Mouse (Mus musculus) MEL (cell line): ENCODE measurements around the gene Guca1a. TPM values are rescaled to one million over a fixed set of nuclear protein-coding genes. Genes with fewer than 3 reads are reported as not detected.

Source experiments
- DNase-seq: peaks from one replicate; pipeline ENCODE4 v3.0.0; 2011; ENCODE audit warnings: low read depth, low spot score
- H3K27ac ChIP-seq: 2 replicates; pipeline ENCODE4 v1.5.1; 2012; ENCODE audit warnings: low read depth, mild to moderate bottlenecking, control low read depth, low read length, moderate library complexity; ENCODE audit not compliant: control insufficient read depth
- H3K27me3 ChIP-seq, 2 experiments: fragments of 150-350 bp in 1 of 2; sonication (generic) in 1 of 2; 2 replicates each; pipeline ENCODE4 v1.6.1; 2012; ENCODE audit warnings: low read length in 2 of 2, mild to moderate bottlenecking in 2 of 2, improper control_type of control experiment in 1 of 2, moderate library complexity in 1 of 2; ENCODE audit not compliant: insufficient read depth in 2 of 2, control insufficient read depth in 1 of 2
- H3K36me3 ChIP-seq, 2 experiments: 2 replicates each; pipeline ENCODE4 v1.6.1; 2012 to 2014; ENCODE audit warnings: low read length in 2 of 2, improper control_type of control experiment in 1 of 2, inconsistent platforms in 1 of 2, mild to moderate bottlenecking in 1 of 2; ENCODE audit not compliant: insufficient read depth in 2 of 2, control insufficient read depth in 1 of 2
- H3K4me1 ChIP-seq, 2 experiments: fragments of 150-350 bp in 1 of 2; sonication (generic) in 1 of 2; 2 replicates each; pipeline ENCODE4 v1.6.1; 2012; ENCODE audit warnings: low read length in 2 of 2, improper control_type of control experiment in 1 of 2, mild to moderate bottlenecking in 1 of 2; ENCODE audit not compliant: insufficient read depth in 2 of 2, control insufficient read depth in 1 of 2
- H3K4me3 ChIP-seq, 2 experiments: fragments of 150-350 bp in 1 of 2; sonication (generic) in 1 of 2; 2 replicates each; pipeline ENCODE4 v1.5.1; 2012; ENCODE audit warnings: low read depth in 2 of 2, low read length in 2 of 2, mild to moderate bottlenecking in 2 of 2, moderate library complexity in 2 of 2, control low read depth in 1 of 2, improper control_type of control experiment in 1 of 2; ENCODE audit not compliant: control insufficient read depth in 1 of 2, insufficient read depth in 1 of 2
- H3K79me2 ChIP-seq: 2 replicates; pipeline ENCODE4 v1.6.1; 2012; ENCODE audit warnings: mild to moderate bottlenecking, low read length, moderate library complexity; ENCODE audit not compliant: control insufficient read depth, poor library complexity, insufficient read depth
- H3K9ac ChIP-seq: 2 replicates; pipeline ENCODE4 v1.6.1; 2012; ENCODE audit warnings: low read depth, mild to moderate bottlenecking, control low read depth, low read length, moderate library complexity; ENCODE audit not compliant: control insufficient read depth, poor library complexity, severe bottlenecking
- H3K9me3 ChIP-seq: fragments of 150-350 bp; sonication (generic); replicated peaks from 2 replicates; pipeline ENCODE4 v1.6.1; 2012; ENCODE audit warnings: mild to moderate bottlenecking, low read length, improper control_type of control experiment, moderate library complexity; ENCODE audit not compliant: insufficient read depth
- BHLHE40 ChIP-seq: IDR thresholded peaks from 2 replicates; pipeline ENCODE4 v1.6.1; 2012; ENCODE audit warnings: low read depth, mild to moderate bottlenecking, inconsistent platforms, low read length, improper control_type of control experiment, borderline replicate concordance
- CHD1 ChIP-seq: IDR thresholded peaks from 2 replicates; pipeline ENCODE4 v1.6.1; 2012; ENCODE audit warnings: low read depth, mild to moderate bottlenecking, inconsistent platforms, low read length, improper control_type of control experiment
- CTCF ChIP-seq, 3 experiments: IDR thresholded peaks in 2 of 3; conservative IDR thresholded peaks in 1 of 3; 2 replicates each; pipeline ENCODE4 v1.5.1; 2011 to 2012; ENCODE audit warnings: low read length in 3 of 3, low read depth in 2 of 3, mild to moderate bottlenecking in 2 of 3, improper control_type of control experiment in 1 of 3, inconsistent platforms in 1 of 3, mixed read lengths in 1 of 3, moderate library complexity in 1 of 3; ENCODE audit not compliant: control insufficient read depth in 1 of 3, insufficient read depth in 1 of 3, poor library complexity in 1 of 3, severe bottlenecking in 1 of 3
- E2F4 ChIP-seq: IDR thresholded peaks from 2 replicates; pipeline ENCODE4 v1.6.1; 2011; ENCODE audit warnings: low read depth, low read length, improper control_type of control experiment, borderline replicate concordance
- GABPA ChIP-seq: IDR thresholded peaks from 2 replicates; pipeline ENCODE4 v1.6.1; 2012; ENCODE audit warnings: low read depth, mild to moderate bottlenecking, inconsistent platforms, low read length, improper control_type of control experiment, moderate library complexity
- GATA1 ChIP-seq: IDR thresholded peaks from 2 replicates; pipeline ENCODE4 v1.6.1; 2011; ENCODE audit warnings: low read depth, low read length, improper control_type of control experiment
- JUND ChIP-seq: IDR thresholded peaks from 2 replicates; pipeline ENCODE4 v1.6.1; 2011; ENCODE audit warnings: low read depth, mild to moderate bottlenecking, improper control_type of control experiment, low read length
- KAT2A ChIP-seq: conservative IDR thresholded peaks from 2 replicates; pipeline ENCODE4 v1.6.1; 2012; ENCODE audit warnings: low read depth, low read length, improper control_type of control experiment, inconsistent platforms
- MAX ChIP-seq: IDR thresholded peaks from 2 replicates; pipeline ENCODE4 v1.6.1; 2011; ENCODE audit warnings: low read length, improper control_type of control experiment
- MAZ ChIP-seq: IDR thresholded peaks from 2 replicates; pipeline ENCODE4 v1.6.1; 2012; ENCODE audit warnings: low read depth, mild to moderate bottlenecking, inconsistent platforms, low read length, improper control_type of control experiment
- MEF2A ChIP-seq: IDR thresholded peaks from 2 replicates; pipeline ENCODE4 v1.6.1; 2014; ENCODE audit warnings: low read depth, mild to moderate bottlenecking, inconsistent platforms, low read length, improper control_type of control experiment; ENCODE audit not compliant: poor library complexity, insufficient replicate concordance, severe bottlenecking; ENCODE audit errors: extremely low read depth
- MXI1 ChIP-seq: IDR thresholded peaks from 2 replicates; pipeline ENCODE4 v1.6.1; 2011; ENCODE audit warnings: mild to moderate bottlenecking, low read depth, low read length, improper control_type of control experiment
- MYB ChIP-seq: IDR thresholded peaks from 2 replicates; pipeline ENCODE4 v1.6.1; 2011; ENCODE audit warnings: mild to moderate bottlenecking, low read depth, low read length, improper control_type of control experiment
- MYC ChIP-seq: IDR thresholded peaks from 2 replicates; pipeline ENCODE4 v1.6.1; 2011; ENCODE audit warnings: low read depth, mild to moderate bottlenecking, low read length, improper control_type of control experiment, moderate library complexity
- NELFE ChIP-seq: IDR thresholded peaks from 2 replicates; pipeline ENCODE4 v1.6.1; 2011; ENCODE audit warnings: low read depth, low read length, improper control_type of control experiment
- NRF1 ChIP-seq: IDR thresholded peaks from 2 replicates; pipeline ENCODE4 v1.6.1; 2014; ENCODE audit warnings: low read depth, mild to moderate bottlenecking, inconsistent platforms, low read length, improper control_type of control experiment, moderate library complexity; ENCODE audit not compliant: poor library complexity, insufficient read depth, severe bottlenecking
- POLR2A ChIP-seq, 2 experiments: IDR thresholded peaks; 2 replicates each; pipeline ENCODE4 v1.6.1; 2011 to 2012; ENCODE audit warnings: low read length in 2 of 2, mild to moderate bottlenecking in 2 of 2, control low read depth in 1 of 2, improper control_type of control experiment in 1 of 2, low read depth in 1 of 2, moderate library complexity in 1 of 2; ENCODE audit not compliant: control insufficient read depth in 1 of 2, insufficient read depth in 1 of 2, poor library complexity in 1 of 2
- POLR2AphosphoS2 ChIP-seq: IDR thresholded peaks from 2 replicates; pipeline ENCODE4 v1.6.1; 2011; ENCODE audit warnings: low read length, improper control_type of control experiment
- POLR2AphosphoS5 ChIP-seq: IDR thresholded peaks from 2 replicates; pipeline ENCODE4 v1.6.1; 2012; ENCODE audit warnings: low read depth, borderline replicate concordance, mild to moderate bottlenecking, inconsistent platforms, low read length, moderate library complexity, mixed read lengths
- RCOR1 ChIP-seq: IDR thresholded peaks from 2 replicates; pipeline ENCODE4 v1.6.1; 2012; ENCODE audit warnings: low read depth, mild to moderate bottlenecking, inconsistent platforms, low read length, improper control_type of control experiment
- SIN3A ChIP-seq: IDR thresholded peaks from 2 replicates; pipeline ENCODE4 v1.6.1; 2012; ENCODE audit warnings: low read length, improper control_type of control experiment, inconsistent platforms
- SMC3 ChIP-seq: IDR thresholded peaks from 2 replicates; pipeline ENCODE4 v1.6.1; 2011; ENCODE audit warnings: low read depth, low read length, improper control_type of control experiment
- TBP ChIP-seq: IDR thresholded peaks from 2 replicates; pipeline ENCODE4 v1.8.0; 2011; ENCODE audit warnings: low read depth, low read length, improper control_type of control experiment
- TCF12 ChIP-seq: IDR thresholded peaks from 2 replicates; pipeline ENCODE4 v1.6.1; 2014; ENCODE audit warnings: low read depth, mild to moderate bottlenecking, inconsistent platforms, low read length, improper control_type of control experiment, moderate library complexity
- UBTF ChIP-seq: IDR thresholded peaks from 2 replicates; pipeline ENCODE4 v1.6.1; 2012; ENCODE audit warnings: low read depth, mild to moderate bottlenecking, inconsistent platforms, low read length, improper control_type of control experiment, moderate library complexity, borderline replicate concordance; ENCODE audit not compliant: insufficient read depth
- USF1 ChIP-seq: IDR thresholded peaks from 2 replicates; pipeline ENCODE4 v1.6.1; 2014; ENCODE audit warnings: low read depth, mild to moderate bottlenecking, inconsistent platforms, low read length, improper control_type of control experiment, moderate library complexity
- USF2 ChIP-seq, 2 experiments: IDR thresholded peaks; 2 replicates each; pipeline ENCODE4 v1.6.1; 2011 to 2012; ENCODE audit warnings: improper control_type of control experiment in 2 of 2, low read length in 2 of 2, borderline replicate concordance in 1 of 2, inconsistent platforms in 1 of 2, low read depth in 1 of 2, mild to moderate bottlenecking in 1 of 2; ENCODE audit not compliant: insufficient read depth in 1 of 2
- ZC3H11A ChIP-seq: IDR thresholded peaks from 2 replicates; pipeline ENCODE4 v1.6.1; 2012; ENCODE audit warnings: low read depth, mild to moderate bottlenecking, inconsistent platforms, low read length, improper control_type of control experiment
- ZKSCAN1 ChIP-seq: IDR thresholded peaks from 2 replicates; pipeline ENCODE4 v1.6.1; 2012; ENCODE audit warnings: low read depth, mild to moderate bottlenecking, inconsistent platforms, low read length, improper control_type of control experiment, moderate library complexity
- ZMIZ1 ChIP-seq: IDR thresholded peaks from 2 replicates; pipeline ENCODE4 v1.6.1; 2012; ENCODE audit warnings: low read depth, mild to moderate bottlenecking, inconsistent platforms, low read length, improper control_type of control experiment, moderate library complexity
- ZNF384 ChIP-seq: IDR thresholded peaks from 2 replicates; pipeline ENCODE4 v1.6.1; 2012; ENCODE audit warnings: low read depth, mild to moderate bottlenecking, inconsistent platforms, low read length, improper control_type of control experiment
- polyA plus RNA-seq, 2 experiments: library from polyadenylated mRNA; stranded (reverse) in 1 of 2; unstranded in 1 of 2; fragments of >175 nt in 1 of 2; fragments of >200 nt in 1 of 2; gene quantifications; 2 replicates each; pipeline versions ENCODE4 v1.2.1 to v1.2.4; 2012; ENCODE audit warnings: low replicate concordance in 2 of 2, low read depth in 1 of 2; ENCODE audit not compliant: insufficient read length in 2 of 2, insufficient read depth in 1 of 2, missing spikeins in 1 of 2
- total RNA-seq: library from RNA; depleted of rRNA; stranded (reverse); fragments of 300-350 nt; gene quantifications from 2 replicates; pipeline ENCODE4 v1.2.3, GENCODE M21; 2012

The Guca1a gene
- total and polyA plus RNA-seq, 3 experiments: 1.5 to 3.2 TPM; not detected in 1

GRCm38 (mm10) chr17:47394223-47394869 is 6.0 kb downstream of the Guca1a start:
- H3K9ac ChIP-seq: peak overlapping the region; percentile 76
- no peaks in the 10 kb centered on the region for H3K9me3 ChIP-seq
- peak overlapping the region; percentile 52 to 91 for H3K4me3 ChIP-seq
- peak; percentile 47 for DNase-seq
- H3K4me1 ChIP-seq: peaks cover 0 to 7% of the 10 kb centered on the region in 2 experiments; a peak in 1 of 4 replicates
- TF ChIP-seq ZKSCAN1 (peak; percentile 69; the same call in 1 of the 2 replicates), NRF1 (peak; percentile 47; the same call in 1 of the 2 replicates), MAZ (no peak), ZC3H11A (no peak)
- no peaks in the 10 kb centered on the region for H3K79me2 ChIP-seq
- H3K27me3 ChIP-seq: no peaks in the 10 kb centered on the region
- no peak overlapping the region for H3K27ac ChIP-seq
- H3K36me3 ChIP-seq: no peaks in the 10 kb centered on the region

- Histone ChIP-seq H3K9me3 (no peaks in the 10 kb centered on the region), H3K4me3 (no peak overlapping the region), H3K36me3 (no peaks in the 10 kb centered on the region), H3K27ac (no peak overlapping the region), H3K27me3 (no peaks in the 10 kb centered on the region), H3K79me2 (no peaks in the 10 kb centered on the region), H3K4me1 (no peaks in the 10 kb centered on the region), H3K9ac (no peak overlapping the region)
- DNase-seq: peak; percentile 65
- no peak for TF ChIP-seq CHD1
- TF ChIP-seq TBP: no peak
- TF ChIP-seq ZNF384: no peak
- TF ChIP-seq SIN3A: no peak
- no peak for TF ChIP-seq MYB
- no peak for TF ChIP-seq MEF2A
- TF ChIP-seq ZC3H11A: peak; percentile 61; the same call in 1 of the 2 replicates
- no peak for TF ChIP-seq BHLHE40
- TF ChIP-seq POLR2A (IDR thresholded peaks at IDR 0.05; ENCODE audit: control insufficient read depth in 1 of 2, insufficient read depth in 1 of 2, low read depth in 1 of 2, low read length in 2 of 2, poor library complexity in 1 of 2): no peak
- no peak for TF ChIP-seq ZKSCAN1
- TF ChIP-seq NELFE: no peak
- no peak for TF ChIP-seq KAT2A
- no peak for TF ChIP-seq UBTF
- no peak for TF ChIP-seq MXI1
- no peak for TF ChIP-seq POLR2AphosphoS5
- peak; percentile 86 to 97 (median 89) for TF ChIP-seq CTCF (IDR thresholded peaks at IDR 0.05 in 2 of 3, conservative IDR thresholded peaks at IDR 0.05 in 1 of 3; ENCODE audit: control insufficient read depth in 1 of 3, insufficient read depth in 1 of 3, low read depth in 2 of 3, low read length in 3 of 3, poor library complexity in 1 of 3, severe bottlenecking in 1 of 3)
- TF ChIP-seq MAZ: no peak
- no peak for TF ChIP-seq ZMIZ1
- TF ChIP-seq MYC: 0 out of 2 replicates have a peak, but pooled peaks have one; percentile 45
- TF ChIP-seq USF1: no peak
- TF ChIP-seq POLR2AphosphoS2: no peak
- TF ChIP-seq RCOR1: no peak
- TF ChIP-seq GATA1: no peak
- peak; percentile 74 for TF ChIP-seq SMC3
- no peak for TF ChIP-seq TCF12
- no peak for TF ChIP-seq E2F4
- TF ChIP-seq JUND: no peak
- no peak for TF ChIP-seq USF2 (IDR thresholded peaks at IDR 0.05; ENCODE audit: borderline replicate concordance in 1 of 2, insufficient read depth in 1 of 2, low read depth in 1 of 2, low read length in 2 of 2)
- TF ChIP-seq MAX: no peak
- no peak for TF ChIP-seq GABPA
Observed at GRCm38 (mm10) chr17:47386649-47387048, 13.7 kb downstream of the Guca1a start.
